Mouse (Mus musculus): ENCODE measurements around the gene P2ry14. TPM values are rescaled to one million over a fixed set of nuclear protein-coding genes. Genes with fewer than 3 reads are reported as not detected.
A peak's percentile ranks its signal among the peaks of the same experiment; 100 is the strongest.

Gene P2ry14
- polyA plus RNA-seq, 1 experiment from 2014 or later = 29.7 TPM

DNA sequence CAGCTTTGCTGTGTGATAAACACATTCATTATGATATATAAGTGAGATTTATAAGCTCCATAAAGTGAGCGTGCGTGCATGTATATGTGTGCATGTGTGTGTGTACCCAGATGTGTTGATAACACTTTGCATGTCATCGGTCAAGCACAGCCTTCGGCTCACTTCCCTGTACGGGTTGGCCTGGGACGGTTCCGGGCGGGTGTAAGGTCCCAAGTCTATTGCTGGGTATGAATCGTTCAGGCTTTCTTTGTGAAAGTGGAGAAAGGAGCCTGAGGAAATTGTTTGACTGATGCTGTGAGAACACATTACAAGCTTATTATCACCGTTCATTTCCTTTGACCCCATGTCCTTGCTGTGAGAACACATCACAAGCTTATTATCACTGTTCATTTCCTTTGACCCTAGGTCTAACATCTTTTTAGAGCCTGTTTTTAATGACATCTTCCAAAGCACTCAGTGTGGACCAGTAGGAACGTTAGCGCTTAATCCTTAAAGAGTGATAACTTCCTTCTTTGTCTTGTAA is 14.4 kb downstream of the P2ry14 start:
- WGBS = 49% methylated on average over 12 of the region's 12 CpGs
- no peaks in the 10 kb centered on the region for H3K9me3 ChIP-seq (ENCODE audit: control insufficient read depth, low read length)
- H3K9ac ChIP-seq (ENCODE audit: low read length) = no peak overlapping the region
- peak overlapping the region; percentile 50; the same call in 1 of the 2 replicates for H3K27ac ChIP-seq (ENCODE audit: low read length)
- no peaks in the 10 kb centered on the region for H3K36me3 ChIP-seq (ENCODE audit: control insufficient read depth, insufficient read depth, low read length)
- ATAC-seq (ENCODE audit: low read depth) = peak; percentile 24
- no peak overlapping the region for H3K4me2 ChIP-seq (ENCODE audit: low read depth, low read length)
- H3K27me3 ChIP-seq (ENCODE audit: control insufficient read depth, insufficient read depth, low read depth, low read length) = no peaks in the 10 kb centered on the region
- no peak overlapping the region for H3K4me3 ChIP-seq (ENCODE audit: low read length)
- H3K4me1 ChIP-seq (replicated peaks; ENCODE audit: control insufficient read depth, insufficient read depth, low read length) = peaks cover 14% of the 10 kb centered on the region

DNA sequence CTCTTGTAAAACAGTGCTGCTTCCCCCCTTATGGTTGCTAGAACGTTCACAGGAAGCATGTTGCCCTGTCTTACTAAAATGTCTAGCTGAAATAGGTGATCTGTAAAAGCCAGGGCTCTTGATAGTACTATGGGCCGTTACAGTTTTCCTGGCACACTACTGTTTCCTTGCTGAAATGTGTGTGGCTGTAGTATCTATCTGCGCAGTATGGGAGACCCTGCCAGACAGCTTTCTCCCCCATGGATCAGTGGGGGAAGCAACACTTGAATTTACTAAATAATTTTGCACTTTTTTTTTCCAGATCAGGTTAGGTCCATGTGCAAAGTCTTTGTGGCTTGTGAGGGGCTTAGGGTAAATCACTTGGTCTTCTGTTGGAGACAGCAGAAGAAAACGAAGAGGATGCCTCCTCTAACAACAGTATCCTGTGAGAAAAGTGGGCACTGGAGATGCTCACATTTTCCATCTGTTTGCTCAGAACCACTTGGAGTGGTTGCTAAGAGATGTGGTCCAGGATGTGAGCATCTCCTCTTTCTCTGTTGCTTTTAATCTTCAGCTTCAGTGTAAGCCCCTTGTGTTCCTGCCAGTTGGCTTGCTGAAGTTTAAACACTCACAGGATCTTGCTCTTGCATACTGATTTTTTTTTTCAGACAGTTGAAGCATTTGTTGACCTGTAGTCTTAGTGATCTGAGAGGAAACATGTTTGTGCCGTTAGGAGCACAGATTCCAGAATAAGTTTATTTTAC is 17.3 kb downstream of the P2ry14 start:
- no peak overlapping the region for H3K4me3 ChIP-seq (ENCODE audit: low read length)
- H3K9ac ChIP-seq (ENCODE audit: low read length) = no peak overlapping the region
- no peaks in the 10 kb centered on the region for H3K9me3 ChIP-seq (ENCODE audit: control insufficient read depth, low read length)
- no peaks in the 10 kb centered on the region for H3K36me3 ChIP-seq (ENCODE audit: control insufficient read depth, insufficient read depth, low read length)
- peaks cover 14% of the 10 kb centered on the region for H3K4me1 ChIP-seq (replicated peaks; ENCODE audit: control insufficient read depth, insufficient read depth, low read length)
- no peak overlapping the region for H3K27ac ChIP-seq (ENCODE audit: low read length)
- H3K4me2 ChIP-seq (ENCODE audit: low read depth, low read length) = no peak overlapping the region
- H3K27me3 ChIP-seq (ENCODE audit: control insufficient read depth, insufficient read depth, low read depth, low read length) = no peaks in the 10 kb centered on the region
- no peak for ATAC-seq (ENCODE audit: low read depth)
- WGBS = 50% methylated on average over 5 of the region's 5 CpGs

DNA sequence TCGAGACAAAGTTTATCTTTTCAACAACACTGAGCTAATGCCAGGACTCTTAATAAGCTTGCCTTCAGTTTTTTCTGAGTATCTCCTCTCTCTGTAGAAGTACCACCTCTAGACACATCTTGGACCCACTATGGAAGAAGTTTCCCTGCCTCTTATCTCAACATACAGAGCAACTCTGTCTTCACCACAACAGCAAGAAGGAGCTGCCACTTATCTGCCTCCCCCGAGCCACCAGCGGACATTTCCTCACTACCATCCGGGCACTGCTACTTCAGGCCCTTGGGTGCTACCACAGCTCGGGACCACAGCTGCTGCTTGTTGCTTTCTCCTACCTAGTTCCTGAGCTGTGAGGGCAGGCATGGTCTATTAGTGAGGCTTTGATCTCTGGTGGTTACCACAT is 20.2 kb downstream of the P2ry14 start:
- Histone ChIP-seq H3K36me3 (ENCODE audit: control insufficient read depth, insufficient read depth, low read length) (no peaks in the 10 kb centered on the region), H3K4me2 (ENCODE audit: low read depth, low read length) (no peak overlapping the region), H3K27ac (ENCODE audit: low read length) (no peak overlapping the region), H3K9ac (ENCODE audit: low read length) (no peak overlapping the region), H3K27me3 (ENCODE audit: control insufficient read depth, insufficient read depth, low read depth, low read length) (no peaks in the 10 kb centered on the region), H3K4me1 (replicated peaks; ENCODE audit: control insufficient read depth, insufficient read depth, low read length) (peaks cover 12% of the 10 kb centered on the region), H3K4me3 (ENCODE audit: low read length) (no peak overlapping the region), H3K9me3 (ENCODE audit: control insufficient read depth, low read length) (no peaks in the 10 kb centered on the region)
- ATAC-seq (ENCODE audit: low read depth) = no peak
- WGBS = 42% methylated on average over 5 of the region's 5 CpGs

DNA sequence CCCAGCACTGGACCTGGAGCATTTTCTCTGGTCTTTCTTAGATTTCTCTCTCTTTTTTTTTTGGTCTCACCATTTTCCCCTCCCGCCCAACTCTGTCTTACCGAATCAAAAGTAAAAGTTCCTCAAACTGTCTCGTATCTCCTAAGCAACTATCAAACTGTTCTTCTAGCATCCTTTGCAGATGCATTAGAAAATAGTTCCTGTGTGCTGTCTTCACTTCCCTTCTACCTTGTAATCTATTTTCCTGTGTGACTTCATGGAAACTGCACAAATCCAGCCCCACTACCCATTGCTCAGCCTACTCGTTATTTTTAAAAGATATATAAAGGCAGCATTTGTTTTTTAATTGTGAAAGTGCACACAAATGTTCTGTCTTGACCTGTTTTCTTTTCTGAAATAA is 21.5 kb downstream of the P2ry14 start:
- Histone ChIP-seq H3K36me3 (ENCODE audit: control insufficient read depth, insufficient read depth, low read length) (no peaks in the 10 kb centered on the region), H3K4me1 (replicated peaks; ENCODE audit: control insufficient read depth, insufficient read depth, low read length) (peaks cover 12% of the 10 kb centered on the region)

DNA sequence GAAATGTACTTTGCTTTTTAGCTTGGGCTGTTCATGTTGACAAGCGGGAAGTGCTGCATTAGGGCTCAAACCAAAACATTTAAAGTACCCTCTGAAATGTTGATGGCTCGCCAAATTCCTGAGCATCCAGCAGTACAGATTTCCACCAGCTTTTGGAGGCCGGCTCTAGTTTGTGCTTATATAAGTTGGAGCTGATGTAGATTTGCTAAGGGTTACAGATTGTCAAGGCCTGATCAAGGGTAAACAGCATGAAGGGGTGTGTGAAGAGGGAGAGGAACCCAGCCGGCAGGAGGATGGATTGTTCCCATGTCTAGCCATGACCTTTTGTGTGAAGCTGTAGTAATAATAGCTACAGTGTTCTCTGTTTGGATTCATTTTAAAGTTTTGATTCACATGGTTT is 22.3 kb downstream of the P2ry14 start:
- ATAC-seq (ENCODE audit: low read depth) = peak; percentile 77
- peak overlapping the region; percentile 26 for H3K4me2 ChIP-seq (ENCODE audit: low read depth, low read length)
- H3K9ac ChIP-seq (ENCODE audit: low read length) = no peak overlapping the region
- H3K9me3 ChIP-seq (ENCODE audit: control insufficient read depth, low read length) = no peaks in the 10 kb centered on the region
- no peaks in the 10 kb centered on the region for H3K27me3 ChIP-seq (ENCODE audit: control insufficient read depth, insufficient read depth, low read depth, low read length)
- H3K36me3 ChIP-seq (ENCODE audit: control insufficient read depth, insufficient read depth, low read length) = no peaks in the 10 kb centered on the region
- peak overlapping the region; percentile 36; the same call in 1 of the 2 replicates for H3K4me3 ChIP-seq (ENCODE audit: low read length)
- H3K4me1 ChIP-seq (replicated peaks; ENCODE audit: control insufficient read depth, insufficient read depth, low read length) = peaks cover 13% of the 10 kb centered on the region
- H3K27ac ChIP-seq (ENCODE audit: low read length) = peak overlapping the region; percentile 71
- WGBS = 30% methylated on average over 4 of the region's 4 CpGs

More for the DNA sequence above, 21.5 kb downstream of the P2ry14 start:
- Histone ChIP-seq H3K4me2 (ENCODE audit: low read depth, low read length) (no peak overlapping the region), H3K9me3 (ENCODE audit: control insufficient read depth, low read length) (no peaks in the 10 kb centered on the region), H3K4me3 (ENCODE audit: low read length) (no peak overlapping the region), H3K9ac (ENCODE audit: low read length) (no peak overlapping the region), H3K27ac (ENCODE audit: low read length) (no peak overlapping the region; the same call in 1 of the 2 replicates), H3K27me3 (ENCODE audit: control insufficient read depth, insufficient read depth, low read depth, low read length) (no peaks in the 10 kb centered on the region)
- WGBS = 80% methylated on average over 4 of the region's 4 CpGs
- no peak for ATAC-seq (ENCODE audit: low read depth)

DNA sequence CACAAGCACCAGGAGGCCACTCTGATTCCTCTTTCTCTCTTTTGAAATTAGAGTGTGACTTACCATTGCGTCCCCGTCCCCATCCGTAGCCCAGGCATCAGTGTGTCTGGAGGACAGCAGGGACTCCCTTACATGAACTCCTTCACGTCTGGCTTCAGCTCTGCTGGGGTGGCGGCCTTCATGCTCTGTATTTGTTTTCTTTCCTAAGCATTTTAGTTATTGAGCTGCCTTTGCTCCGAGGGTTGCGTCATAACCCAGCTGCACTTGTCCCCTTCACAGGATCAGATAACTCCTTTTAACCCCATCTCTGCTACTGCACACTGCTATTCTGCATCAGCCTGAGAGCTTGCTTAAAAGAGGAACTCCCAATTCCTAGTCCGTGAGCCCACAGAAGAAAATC is 23.0 kb downstream of the P2ry14 start:
- Histone ChIP-seq H3K9me3 (ENCODE audit: control insufficient read depth, low read length) (no peaks in the 10 kb centered on the region), H3K4me2 (ENCODE audit: low read depth, low read length) (peak overlapping the region; percentile 26), H3K4me3 (ENCODE audit: low read length) (peak overlapping the region; percentile 36), H3K4me1 (replicated peaks; ENCODE audit: control insufficient read depth, insufficient read depth, low read length) (peaks cover 20% of the 10 kb centered on the region), H3K27me3 (ENCODE audit: control insufficient read depth, insufficient read depth, low read depth, low read length) (no peaks in the 10 kb centered on the region), H3K36me3 (ENCODE audit: control insufficient read depth, insufficient read depth, low read length) (no peaks in the 10 kb centered on the region), H3K9ac (ENCODE audit: low read length) (peak overlapping the region; percentile 57), H3K27ac (ENCODE audit: low read length) (peak overlapping the region; percentile 71)
- WGBS = 27% methylated on average over 8 of the region's 8 CpGs
- ATAC-seq (ENCODE audit: low read depth) = peak; percentile 57

DNA sequence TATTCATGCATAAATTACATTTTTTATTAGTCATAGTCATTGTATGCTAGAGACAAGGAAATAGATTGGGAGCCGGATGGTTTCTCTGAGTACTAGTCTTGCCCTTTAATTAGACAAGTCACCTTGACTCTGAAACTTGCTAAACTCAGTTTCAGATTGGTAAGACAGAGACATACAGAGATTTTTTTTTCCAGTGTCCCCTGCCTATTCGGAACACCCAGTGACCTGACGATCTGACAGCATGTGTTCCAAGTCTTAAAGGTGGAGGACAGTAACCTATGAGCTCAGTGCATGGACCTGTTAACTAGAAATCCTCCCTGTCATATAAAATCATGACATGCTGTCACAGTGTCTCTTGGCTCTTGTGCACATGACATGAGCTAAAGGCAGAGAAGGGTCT is 23.9 kb downstream of the P2ry14 start:
- H3K9me3 ChIP-seq (ENCODE audit: control insufficient read depth, low read length) = no peaks in the 10 kb centered on the region
- WGBS = 71% methylated on average over 3 of the region's 3 CpGs
- no peak for ATAC-seq (ENCODE audit: low read depth)
- H3K27me3 ChIP-seq (ENCODE audit: control insufficient read depth, insufficient read depth, low read depth, low read length) = no peaks in the 10 kb centered on the region
- H3K27ac ChIP-seq (ENCODE audit: low read length) = no peak overlapping the region
- H3K9ac ChIP-seq (ENCODE audit: low read length) = no peak overlapping the region
- peak overlapping the region; percentile 9 for H3K4me3 ChIP-seq (ENCODE audit: low read length)
- H3K36me3 ChIP-seq (ENCODE audit: control insufficient read depth, insufficient read depth, low read length) = no peaks in the 10 kb centered on the region
- H3K4me2 ChIP-seq (ENCODE audit: low read depth, low read length) = peak overlapping the region; percentile 26
- peaks cover 25% of the 10 kb centered on the region for H3K4me1 ChIP-seq (replicated peaks; ENCODE audit: control insufficient read depth, insufficient read depth, low read length)

DNA sequence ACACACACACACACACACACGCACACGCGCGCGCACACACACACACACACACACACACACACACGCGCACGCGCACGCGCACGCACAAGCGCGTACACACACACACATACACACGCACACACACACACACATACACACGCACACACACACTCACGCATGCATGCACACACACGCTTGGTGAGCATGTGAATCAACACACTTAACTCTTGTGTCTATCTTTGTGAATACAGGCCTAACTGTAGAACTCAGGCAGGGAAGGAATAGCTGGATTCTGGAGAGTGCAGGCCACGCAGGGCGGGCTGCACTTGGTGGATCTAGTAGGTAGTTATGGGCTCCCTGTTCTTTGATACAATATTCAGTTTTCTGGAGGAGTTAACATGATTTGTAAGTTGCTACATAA is 24.7 kb downstream of the P2ry14 start:
- Histone ChIP-seq H3K9me3 (ENCODE audit: control insufficient read depth, low read length) (no peaks in the 10 kb centered on the region), H3K4me3 (ENCODE audit: low read length) (no peak overlapping the region), H3K27me3 (ENCODE audit: control insufficient read depth, insufficient read depth, low read depth, low read length) (no peaks in the 10 kb centered on the region), H3K4me2 (ENCODE audit: low read depth, low read length) (no peak overlapping the region), H3K27ac (ENCODE audit: low read length) (no peak overlapping the region), H3K36me3 (ENCODE audit: control insufficient read depth, insufficient read depth, low read length) (no peaks in the 10 kb centered on the region), H3K9ac (ENCODE audit: low read length) (no peak overlapping the region), H3K4me1 (replicated peaks; ENCODE audit: control insufficient read depth, insufficient read depth, low read length) (peaks cover 25% of the 10 kb centered on the region)
- WGBS = 85% methylated on average over 20 of the region's 20 CpGs
- no peak for ATAC-seq (ENCODE audit: low read depth)

DNA sequence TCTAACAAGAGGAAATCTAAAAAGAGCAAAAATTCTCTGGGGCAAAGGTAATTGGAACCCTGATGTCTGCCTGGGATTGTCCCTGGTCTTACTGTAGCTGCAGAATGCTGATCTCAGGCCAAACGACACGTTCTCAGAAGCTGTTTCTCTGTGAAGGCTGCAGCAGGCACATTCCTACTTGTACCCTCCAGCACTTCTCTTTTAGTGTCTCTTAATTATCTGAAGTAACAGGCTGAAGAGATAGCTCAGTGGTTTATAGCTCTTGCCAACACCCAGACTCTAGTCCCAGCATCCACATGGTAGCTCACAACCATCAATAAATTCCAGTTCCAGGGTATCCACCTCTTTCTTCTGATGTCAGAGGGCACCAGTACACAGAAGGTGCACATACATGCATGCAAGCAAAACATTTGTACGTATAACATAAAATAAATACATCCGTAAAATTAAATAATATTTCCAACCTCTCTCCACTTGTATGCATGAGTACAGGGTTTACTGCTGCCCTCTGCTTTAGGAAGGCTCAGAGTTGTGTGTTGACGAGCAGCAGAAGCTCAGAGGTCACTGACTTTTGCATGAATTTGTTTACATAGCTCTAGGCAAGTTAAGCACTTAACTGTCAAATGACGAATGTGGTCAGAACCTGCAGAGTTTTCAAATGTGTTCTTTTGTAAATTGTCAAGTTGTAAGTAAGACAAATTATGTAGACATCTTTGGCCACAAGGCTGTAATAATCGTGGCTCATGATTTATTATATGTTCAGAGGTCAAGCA is 27.4 kb downstream of the P2ry14 start:
- Histone ChIP-seq H3K27ac (ENCODE audit: low read length) (peak overlapping the region; percentile 51; the same call in 1 of the 2 replicates), H3K9me3 (ENCODE audit: control insufficient read depth, low read length) (no peaks in the 10 kb centered on the region), H3K4me2 (ENCODE audit: low read depth, low read length) (no peak overlapping the region), H3K27me3 (ENCODE audit: control insufficient read depth, insufficient read depth, low read depth, low read length) (no peaks in the 10 kb centered on the region), H3K36me3 (ENCODE audit: control insufficient read depth, insufficient read depth, low read length) (no peaks in the 10 kb centered on the region), H3K4me1 (replicated peaks; ENCODE audit: control insufficient read depth, insufficient read depth, low read length) (peaks cover 30% of the 10 kb centered on the region), H3K9ac (ENCODE audit: low read length) (no peak overlapping the region), H3K4me3 (ENCODE audit: low read length) (no peak overlapping the region)
- no peak for ATAC-seq (ENCODE audit: low read depth)
- 24% methylated on average over 7 of the region's 7 CpGs for WGBS

All from lung, embryonic 16.5 days (tissue).